In the genomic region with DNA sequence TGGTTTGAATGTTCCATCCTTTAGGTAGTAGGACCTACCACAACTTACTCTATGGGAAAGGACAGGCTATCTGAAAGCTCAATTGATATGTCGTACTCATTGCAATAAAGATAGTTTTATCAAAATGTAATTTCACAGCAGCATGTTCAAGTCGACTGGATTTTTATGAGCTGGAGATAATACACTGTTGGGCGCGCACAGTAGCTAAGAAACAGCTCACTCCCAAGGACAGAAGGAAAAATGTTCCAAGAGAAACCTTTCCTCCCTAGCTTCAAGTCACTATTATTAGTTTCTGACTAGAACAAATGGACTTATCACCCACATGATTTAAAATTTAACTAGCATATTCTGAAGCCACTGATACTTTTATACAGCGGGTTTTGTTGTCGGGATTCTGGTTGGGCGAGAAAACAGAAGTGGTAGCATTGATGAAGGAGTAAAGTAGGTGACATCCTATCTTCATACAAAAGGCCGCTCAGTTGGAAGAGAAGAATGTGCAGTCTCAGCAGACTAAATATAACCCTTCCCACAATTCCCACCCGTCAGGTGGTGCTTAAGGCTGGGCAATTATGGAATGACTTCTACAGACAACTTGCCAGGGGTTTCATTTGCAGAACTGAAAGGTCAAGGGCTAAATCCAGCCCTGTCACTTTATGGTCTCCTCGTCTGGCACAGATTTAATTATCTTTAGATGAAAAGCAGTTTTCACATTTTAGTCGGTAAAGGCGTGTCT, we compare ENCODE assay signal across 18 mouse cellular contexts. TPM values are rescaled to one million over a fixed set of nuclear protein-coding genes. Genes with fewer than 3 reads are reported as not detected.
DNase-seq lines count a peak whose midpoint lies in the region; ATAC-seq and TF ChIP-seq lines count a peak whose summit lies in the region.
"Had no signal": no experiment of that assay in that cellular context is flagged by ENCODE, and none has a peak within 500 bp of the region (broad histone marks: within the 10 kb centered on the region; RNA-seq: fewer than 3 reads in every experiment).

No protein-coding gene starts in this region.

- TF ChIP-seq POLR2A in limb, embryonic 14.5 days (IDR thresholded peaks at IDR 0.05; ENCODE audit: borderline replicate concordance, extremely low read depth, insufficient read depth, insufficient read length), result no peak

- 43% methylated on average over 12 of the region's 12 CpGs for WGBS in heart, embryonic 15.5 days
- 60% methylated on average over 12 of the region's 12 CpGs for WGBS in limb, embryonic 14.5 days
- 77% methylated on average over 12 of the region's 12 CpGs for WGBS in midbrain, embryonic 15.5 days

- H3K4me2 ChIP-seq in heart, embryonic 15.5 days, result no peak overlapping the region
- H3K4me2 ChIP-seq in limb, embryonic 14.5 days (replicated peaks; ENCODE audit: low read depth, low read length, severe bottlenecking), result no peak overlapping the region
- H3K4me2 ChIP-seq in midbrain, embryonic 15.5 days, result no peak overlapping the region
- H3K4me2 ChIP-seq: embryonic facial prominence, embryonic 12.5 days had no signal

- peaks cover 27% of the 10 kb centered on the region for H3K4me1 ChIP-seq in heart, embryonic 15.5 days (replicated peaks)
- no peaks in the 10 kb centered on the region; the same call in 1 of the 2 replicates for H3K4me1 ChIP-seq in limb, embryonic 14.5 days (ENCODE audit: control insufficient read depth, insufficient read depth, low read length)
- H3K4me1 ChIP-seq in midbrain, embryonic 15.5 days, result no peaks in the 10 kb centered on the region
- H3K4me1 ChIP-seq: embryonic facial prominence, embryonic 12.5 days; midbrain, embryonic 10.5 days had no signal

- H3K9ac ChIP-seq in heart, embryonic 15.5 days, result no peak overlapping the region
- H3K9ac ChIP-seq in limb, embryonic 14.5 days (ENCODE audit: low read depth, low read length, severe bottlenecking), result no peak overlapping the region
- no peak overlapping the region for H3K9ac ChIP-seq in midbrain, embryonic 15.5 days
- H3K9ac ChIP-seq: embryonic facial prominence, embryonic 12.5 days; liver, embryonic 14.5 days had no signal

- peak; percentile 2 to 12 for DNase-seq in heart, adult 18-20 months
- no peak for DNase-seq in heart, postnatal 25 days (ENCODE audit: low spot score)
- peak; percentile 27 for DNase-seq in ZHBTc4 (ENCODE audit: low read depth, low spot score)
- DNase-seq in limb, embryonic 14.5 days (ENCODE audit: low spot score), result no peak
- DNase-seq in thymus, postnatal 14 days, result no peak
- DNase-seq: adrenal gland, postnatal 36 days; cerebellum, postnatal 25 days; lung, postnatal 10 days; right cerebral cortex, postnatal 4 days had no signal

- peak; percentile 64; the same call in 1 of the 2 replicates for ATAC-seq in heart, embryonic 15.5 days (replicated peaks; ENCODE audit: insufficient number of reproducible peaks, insufficient read depth, low FRiP score, low read depth)
- ATAC-seq in limb, embryonic 14.5 days (ENCODE audit: low FRiP score, low read depth), result 0 out of 2 replicates have a peak, but pooled peaks have one; percentile 48
- ATAC-seq in midbrain, embryonic 15.5 days (replicated peaks), result no peak
- no peak for ATAC-seq in inflammation-experienced regulatory T-cells, adult 6 months
- ATAC-seq: hindbrain, embryonic 16.5 days had no signal

- H3K27me3 ChIP-seq in heart, embryonic 15.5 days, result no peaks in the 10 kb centered on the region
- no peaks in the 10 kb centered on the region for H3K27me3 ChIP-seq in limb, embryonic 14.5 days (ENCODE audit: control insufficient read depth, insufficient read depth, low read length)
- no peaks in the 10 kb centered on the region for H3K27me3 ChIP-seq in midbrain, embryonic 15.5 days (replicated peaks)
- H3K27me3 ChIP-seq: embryonic facial prominence, embryonic 12.5 days had no signal

- H3K27ac ChIP-seq in heart, embryonic 15.5 days, result peak overlapping the region; percentile 73
- H3K27ac ChIP-seq in limb, embryonic 14.5 days (replicated peaks; ENCODE audit: low read depth, low read length), result no peak overlapping the region
- H3K27ac ChIP-seq in midbrain, embryonic 15.5 days, result no peak overlapping the region
- H3K27ac ChIP-seq: embryonic facial prominence, embryonic 12.5 days; forebrain, embryonic 10.5 days; liver, embryonic 14.5 days; midbrain, embryonic 10.5 days had no signal

- H3K4me3 ChIP-seq in heart, embryonic 15.5 days, result no peak overlapping the region
- no peak overlapping the region for H3K4me3 ChIP-seq in limb, embryonic 14.5 days (replicated peaks; ENCODE audit: low read length)
- no peak overlapping the region for H3K4me3 ChIP-seq in midbrain, embryonic 15.5 days
- H3K4me3 ChIP-seq: embryonic facial prominence, embryonic 12.5 days; forebrain, embryonic 10.5 days; midbrain, embryonic 10.5 days had no signal

- intact Hi-C loops in heart, postnatal 25 days (cut with DNase I), result loop anchor here (5.0 kb wide), 2 partner anchors 43 to 52 kb away; no protein-coding TSS in a partner anchor

- no peaks in the 10 kb centered on the region for H3K36me3 ChIP-seq in heart, embryonic 15.5 days
- no peaks in the 10 kb centered on the region for H3K36me3 ChIP-seq in limb, embryonic 14.5 days (ENCODE audit: control insufficient read depth, insufficient read depth, low read length)
- no peaks in the 10 kb centered on the region for H3K36me3 ChIP-seq in midbrain, embryonic 15.5 days (replicated peaks)
- H3K36me3 ChIP-seq: embryonic facial prominence, embryonic 12.5 days; forebrain, embryonic 10.5 days; G1E; midbrain, embryonic 10.5 days had no signal

- H3K9me3 ChIP-seq in heart, embryonic 15.5 days (replicated peaks), result no peaks in the 10 kb centered on the region
- no peaks in the 10 kb centered on the region for H3K9me3 ChIP-seq in limb, embryonic 14.5 days (ENCODE audit: control insufficient read depth, low read length)
- no peaks in the 10 kb centered on the region for H3K9me3 ChIP-seq in midbrain, embryonic 15.5 days
- H3K9me3 ChIP-seq: embryonic facial prominence, embryonic 12.5 days; forebrain, embryonic 10.5 days; G1E; midbrain, embryonic 10.5 days had no signal

RNA-seq across cellular contexts. Expression of a gene that starts 5.4 kb away (rescaled TPM):
- 10 to 100 TPM; 23.8 to 29.1 TPM for total RNA-seq in heart, adult 18-20 months (2021)
- 10 to 100 TPM; 39.6 to 40.7 TPM for total RNA-seq in heart, postnatal 25 days (2021)
- polyA plus RNA-seq in heart, embryonic 15.5 days (2015; fragmentation: Nextera tagmentation; extraction: Ambion mirVana), result 390 and 404 TPM in 2 replicates
- polyA plus RNA-seq in limb, embryonic 14.5 days (2012; rRNA removed), result 125 and 193 TPM in 2 replicates
- polyA plus RNA-seq in limb, embryonic 14.5 days (2014; fragmentation: Nextera tagmentation; extraction: Ambion mirVana), result 463 and 677 TPM in 2 replicates
- 0.66 and 0.81 TPM in 2 replicates for polyA plus RNA-seq in midbrain, embryonic 15.5 days (2015; fragmentation: Nextera tagmentation; extraction: Ambion mirVana)
- not detected for polyA plus RNA-seq in inflammation-experienced regulatory T-cells, adult 6 months (2017; shearing (Covaris generic))
- polyA plus RNA-seq: G1E had no signal

Comparison
In these comparisons a context has a peak if more than half of its experiments do, and no peak if none do; other contexts are left out.
1. DNase-seq: peak in heart, adult 18-20 months (2 of 2) and ZHBTc4 (single experiment); none in heart, postnatal 25 days (single experiment), limb, embryonic 14.5 days (single experiment) and thymus, postnatal 14 days (single experiment).
2. ATAC-seq: peak in heart, embryonic 15.5 days (single experiment) and limb, embryonic 14.5 days (single experiment); none in midbrain, embryonic 15.5 days (single experiment) and inflammation-experienced regulatory T-cells, adult 6 months (single experiment).
3. RNA of a gene that starts 5.4 kb away (polyA plus RNA-seq): 125 to 677 TPM in limb, embryonic 14.5 days and 390 to 404 TPM in heart, embryonic 15.5 days; 0.66 to 0.81 TPM in midbrain, embryonic 15.5 days and not detected in inflammation-experienced regulatory T-cells, adult 6 months; every median in the first group is over 10 times any median in the second.